Mouse (Mus musculus): ENCODE data around the gene Gys2. TPM values are rescaled to one million over a fixed set of nuclear protein-coding genes. Genes with fewer than 3 reads are reported as not detected.

Gys2 gene
- polyA plus RNA-seq, 1 experiment = not detected

DNA sequence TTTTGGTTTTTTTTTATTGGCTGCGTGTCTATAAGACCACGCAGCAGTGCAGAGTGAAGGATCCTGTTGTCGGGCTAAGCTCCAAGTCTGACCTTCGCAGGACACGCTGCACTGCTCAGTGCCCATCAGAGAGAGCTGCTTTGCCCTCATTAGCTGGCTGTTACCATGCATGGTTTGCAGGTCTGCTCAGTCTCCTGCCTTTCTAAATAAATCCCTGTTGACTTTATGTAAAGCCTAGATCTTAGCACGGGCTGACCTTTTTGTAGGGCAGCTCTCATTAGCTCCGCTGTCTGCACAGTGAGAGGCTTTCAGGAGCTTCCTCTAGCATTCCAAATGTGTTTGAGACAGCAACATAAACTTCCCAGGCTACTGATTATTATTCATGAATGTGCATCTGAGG, 14.9 kb downstream of the Gys2 start:
- WGBS = 57% methylated on average over 7 of the region's 7 CpGs

GRCm38 (mm10) chr6:142455314-142455996, 17.5 kb downstream of the Gys2 start:
- Histone ChIP-seq H3K27ac (ENCODE audit: insufficient read depth, low read depth, low read length) (no peak overlapping the region), H3K4me1 (ENCODE audit: control insufficient read depth, insufficient read depth, insufficient read length, low read length) (no peaks in the 10 kb centered on the region), H3K27me3 (ENCODE audit: control insufficient read depth, insufficient read depth, low read length) (no peaks in the 10 kb centered on the region), H3K4me3 (ENCODE audit: low read depth, low read length) (no peak overlapping the region), H3K36me3 (ENCODE audit: control insufficient read depth, insufficient read depth, low read length) (no peaks in the 10 kb centered on the region)
- no peak for TF ChIP-seq CTCF (IDR thresholded peaks at IDR 0.05; ENCODE audit: extremely low read depth, insufficient read length, insufficient replicate concordance, low read depth, low read length)
- no peak for TF ChIP-seq POLR2A (IDR thresholded peaks at IDR 0.05; ENCODE audit: low read depth, low read length)
- WGBS = 45% methylated on average over 7 of the region's 7 CpGs

More for the DNA sequence above, 14.9 kb downstream of the Gys2 start:
- TF ChIP-seq CTCF (IDR thresholded peaks at IDR 0.05; ENCODE audit: extremely low read depth, insufficient read length, insufficient replicate concordance, low read depth, low read length) (no peak), POLR2A (IDR thresholded peaks at IDR 0.05; ENCODE audit: low read depth, low read length) (no peak)
- no peaks in the 10 kb centered on the region for H3K36me3 ChIP-seq (ENCODE audit: control insufficient read depth, insufficient read depth, low read length)
- no peaks in the 10 kb centered on the region for H3K27me3 ChIP-seq (ENCODE audit: control insufficient read depth, insufficient read depth, low read length)
- H3K4me1 ChIP-seq (ENCODE audit: control insufficient read depth, insufficient read depth, insufficient read length, low read length) = no peaks in the 10 kb centered on the region
- no peak overlapping the region for H3K27ac ChIP-seq (ENCODE audit: insufficient read depth, low read depth, low read length)
- H3K4me3 ChIP-seq (ENCODE audit: low read depth, low read length) = no peak overlapping the region

DNA sequence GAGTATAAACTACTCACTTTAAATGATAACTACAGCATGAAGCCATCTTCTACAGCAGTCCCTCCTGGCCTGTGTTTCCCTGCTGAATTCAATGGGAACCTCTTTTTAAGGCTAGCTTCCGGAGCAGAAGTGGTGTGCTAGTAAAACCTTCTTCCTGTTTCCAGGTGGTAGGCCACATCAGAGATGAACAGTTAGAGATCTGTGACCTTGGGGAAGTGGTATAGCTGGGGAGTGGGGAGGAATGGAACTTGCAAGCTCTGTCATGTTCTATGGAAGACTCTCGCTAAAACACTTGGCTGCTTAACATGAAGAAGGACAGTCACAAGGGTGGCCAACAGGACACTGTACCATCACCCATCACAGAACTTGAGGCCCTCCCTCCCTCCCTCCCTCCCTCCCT, 19.6 kb downstream of the Gys2 start:
- no peak overlapping the region for H3K27ac ChIP-seq (ENCODE audit: insufficient read depth, low read depth, low read length)
- H3K4me3 ChIP-seq (ENCODE audit: low read depth, low read length) = no peak overlapping the region
- TF ChIP-seq CTCF (IDR thresholded peaks at IDR 0.05; ENCODE audit: extremely low read depth, insufficient read length, insufficient replicate concordance, low read depth, low read length) = no peak
- no peak for TF ChIP-seq POLR2A (IDR thresholded peaks at IDR 0.05; ENCODE audit: low read depth, low read length)
- no peaks in the 10 kb centered on the region for H3K4me1 ChIP-seq (ENCODE audit: control insufficient read depth, insufficient read depth, insufficient read length, low read length)
- H3K36me3 ChIP-seq (ENCODE audit: control insufficient read depth, insufficient read depth, low read length) = no peaks in the 10 kb centered on the region
- no peaks in the 10 kb centered on the region for H3K27me3 ChIP-seq (ENCODE audit: control insufficient read depth, insufficient read depth, low read length)
- 75% methylated on average over 2 of the region's 2 CpGs for WGBS

DNA sequence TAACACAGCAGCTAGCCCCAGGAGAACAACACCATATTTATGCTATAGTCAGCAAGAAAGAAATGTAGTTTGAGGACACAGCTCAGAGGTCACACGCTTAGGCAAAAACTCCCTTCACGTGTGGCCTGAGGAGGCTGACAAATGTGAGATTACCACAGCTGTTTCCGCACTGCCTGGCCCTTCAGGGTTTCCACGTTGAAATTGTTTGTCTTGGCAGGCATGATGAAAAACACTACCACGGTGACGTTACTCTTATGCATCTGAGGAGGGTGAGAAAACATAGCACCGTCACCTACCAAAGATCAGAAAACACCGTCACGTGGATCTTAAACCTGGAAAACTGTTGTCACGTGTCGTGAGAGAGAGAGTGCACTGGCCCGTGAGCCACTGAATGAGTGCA, 21.5 kb downstream of the Gys2 start:
- Histone ChIP-seq H3K36me3 (ENCODE audit: control insufficient read depth, insufficient read depth, low read length) (no peaks in the 10 kb centered on the region), H3K4me3 (ENCODE audit: low read depth, low read length) (no peak overlapping the region), H3K27ac (ENCODE audit: insufficient read depth, low read depth, low read length) (no peak overlapping the region), H3K4me1 (ENCODE audit: control insufficient read depth, insufficient read depth, insufficient read length, low read length) (no peaks in the 10 kb centered on the region), H3K27me3 (ENCODE audit: control insufficient read depth, insufficient read depth, low read length) (no peaks in the 10 kb centered on the region)
- TF ChIP-seq CTCF (IDR thresholded peaks at IDR 0.05; ENCODE audit: extremely low read depth, insufficient read length, insufficient replicate concordance, low read depth, low read length) = no peak
- TF ChIP-seq POLR2A (IDR thresholded peaks at IDR 0.05; ENCODE audit: low read depth, low read length) = no peak
- WGBS = 74% methylated on average over 12 of the region's 12 CpGs

DNA sequence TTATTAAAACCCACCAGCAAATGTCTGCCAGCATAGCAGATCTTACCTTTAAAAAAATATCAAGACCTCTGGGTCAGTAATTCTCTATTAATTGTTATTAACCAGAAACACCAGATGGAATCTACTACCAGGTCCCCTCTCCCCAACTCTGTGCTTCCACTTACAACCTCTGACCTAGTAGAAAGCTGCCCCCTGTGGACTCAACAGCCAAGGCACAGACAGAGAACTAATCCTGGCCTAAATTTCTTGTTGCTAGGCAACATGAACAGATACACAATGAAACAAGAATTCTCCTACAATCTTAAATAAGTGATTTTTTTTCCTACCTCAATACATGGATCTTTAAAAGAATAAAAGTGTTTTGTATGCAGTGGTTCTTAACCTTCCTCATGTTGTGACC, 43.8 kb downstream of the Gys2 start:
- H3K27me3 ChIP-seq (ENCODE audit: control insufficient read depth, insufficient read depth, low read length) = no peaks in the 10 kb centered on the region
- no peaks in the 10 kb centered on the region for H3K36me3 ChIP-seq (ENCODE audit: control insufficient read depth, insufficient read depth, low read length)
- no peak overlapping the region for H3K4me3 ChIP-seq (ENCODE audit: low read depth, low read length)
- H3K4me1 ChIP-seq (ENCODE audit: control insufficient read depth, insufficient read depth, insufficient read length, low read length) = no peaks in the 10 kb centered on the region
- H3K27ac ChIP-seq (ENCODE audit: insufficient read depth, low read depth, low read length) = no peak overlapping the region
- TF ChIP-seq POLR2A (IDR thresholded peaks at IDR 0.05; ENCODE audit: low read depth, low read length) = no peak
- no peak for TF ChIP-seq CTCF (IDR thresholded peaks at IDR 0.05; ENCODE audit: extremely low read depth, insufficient read length, insufficient replicate concordance, low read depth, low read length)

DNA sequence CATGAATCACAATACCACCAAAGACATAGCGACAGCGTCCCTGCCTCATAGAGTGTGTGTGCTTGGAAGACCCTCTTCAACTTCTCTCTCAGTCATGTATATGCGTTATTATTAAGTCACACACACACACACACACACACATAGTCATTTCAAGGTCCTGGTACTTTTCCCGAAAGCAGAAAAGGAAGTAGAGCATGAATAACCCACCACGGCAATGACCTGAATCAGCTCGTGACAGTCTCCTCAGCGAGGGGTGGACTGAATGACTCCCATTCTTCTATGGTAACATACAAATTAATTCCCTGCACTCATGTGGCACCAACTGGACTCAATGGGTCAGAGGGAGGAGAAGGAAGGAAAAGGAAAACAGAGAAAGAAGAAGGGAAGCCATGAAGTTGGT, 47.9 kb downstream of the Gys2 start:
- 70% methylated on average over 7 of the region's 7 CpGs for WGBS
- Histone ChIP-seq H3K4me3 (ENCODE audit: low read depth, low read length) (no peak overlapping the region), H3K27ac (ENCODE audit: insufficient read depth, low read depth, low read length) (no peak overlapping the region), H3K27me3 (ENCODE audit: control insufficient read depth, insufficient read depth, low read length) (no peaks in the 10 kb centered on the region), H3K4me1 (ENCODE audit: control insufficient read depth, insufficient read depth, insufficient read length, low read length) (no peaks in the 10 kb centered on the region), H3K36me3 (ENCODE audit: control insufficient read depth, insufficient read depth, low read length) (no peaks in the 10 kb centered on the region)
- no peak for TF ChIP-seq POLR2A (IDR thresholded peaks at IDR 0.05; ENCODE audit: low read depth, low read length)
- TF ChIP-seq CTCF (IDR thresholded peaks at IDR 0.05; ENCODE audit: extremely low read depth, insufficient read length, insufficient replicate concordance, low read depth, low read length) = no peak

GRCm38 (mm10) chr6:142414597-142414996, 58.3 kb downstream of the Gys2 start:
- TF ChIP-seq CTCF (IDR thresholded peaks at IDR 0.05; ENCODE audit: extremely low read depth, insufficient read length, insufficient replicate concordance, low read depth, low read length) = no peak
- no peak for TF ChIP-seq POLR2A (IDR thresholded peaks at IDR 0.05; ENCODE audit: low read depth, low read length)
- peaks cover 13% of the 10 kb centered on the region for H3K27me3 ChIP-seq (ENCODE audit: control insufficient read depth, insufficient read depth, low read length)
- WGBS = 5% methylated on average over 24 of the region's 24 CpGs
- no peaks in the 10 kb centered on the region for H3K4me1 ChIP-seq (ENCODE audit: control insufficient read depth, insufficient read depth, insufficient read length, low read length)
- H3K36me3 ChIP-seq (ENCODE audit: control insufficient read depth, insufficient read depth, low read length) = no peaks in the 10 kb centered on the region
- H3K4me3 ChIP-seq (ENCODE audit: low read depth, low read length) = no peak overlapping the region
- no peak overlapping the region for H3K27ac ChIP-seq (ENCODE audit: insufficient read depth, low read depth, low read length)
